Mouse (Mus musculus) midbrain, embryonic 12.5 days (tissue): ENCODE measurements around the gene 3110082I17Rik. TPM values are rescaled to one million over a fixed set of nuclear protein-coding genes. Genes with fewer than 3 reads are reported as not detected.
"Not testable (repeated sequence)": the region's sequence is repeated elsewhere in the genome, so short reads cannot be mapped to it uniquely, and the experiment has no call there.

ENCODE experiments used
- ATAC-seq: fragments of 200-750 bp; cut with Nextera tagmentation; 2 replicates; pipeline ENCODE4 v1.8.0; 2017; ENCODE audit warnings: low read depth, moderate TSS enrichment, moderate library complexity; ENCODE audit not compliant: low FRiP score
- H3K27ac ChIP-seq: fragments of 300-500 bp; sonication (generic); replicated peaks from 2 replicates; pipeline ENCODE4 v1.5.1; 2016; ENCODE audit warnings: mild to moderate bottlenecking
- H3K27me3 ChIP-seq: fragments of 300-500 bp; sonication (generic); 2 replicates; pipeline ENCODE4 v1.6.1; 2016; ENCODE audit warnings: mild to moderate bottlenecking
- H3K36me3 ChIP-seq: fragments of 300-500 bp; sonication (generic); 2 replicates; pipeline ENCODE4 v1.6.1; 2016
- H3K4me1 ChIP-seq: fragments of 300-500 bp; sonication (generic); 2 replicates; pipeline ENCODE4 v1.6.1; 2016
- H3K4me2 ChIP-seq: fragments of 300-500 bp; sonication (generic); replicated peaks from 2 replicates; pipeline ENCODE4 v1.6.1; 2016; ENCODE audit warnings: mild to moderate bottlenecking, moderate library complexity
- H3K4me3 ChIP-seq: fragments of 300-500 bp; sonication (generic); 2 replicates; pipeline ENCODE4 v1.5.1; 2016; ENCODE audit warnings: mild to moderate bottlenecking
- H3K9ac ChIP-seq: fragments of 300-500 bp; sonication (generic); replicated peaks from 2 replicates; pipeline ENCODE4 v1.6.1; 2016; ENCODE audit warnings: mild to moderate bottlenecking, moderate library complexity
- H3K9me3 ChIP-seq: fragments of 300-500 bp; sonication (generic); 2 replicates; pipeline ENCODE4 v1.6.1; 2016; ENCODE audit warnings: mild to moderate bottlenecking
- WGBS: fragments of 180-500 bp; shearing (Covaris S2); methylation state at CpG from one replicate; pipeline ENCODE4 v1.1.7; 2016; 5-methylcytosine and 5-hydroxymethylcytosine counted together
- polyA plus RNA-seq: library from polyadenylated mRNA; unstranded; fragments of >200 nt; fragmentation: Nextera tagmentation; extraction: Ambion mirVana; gene quantifications from 2 replicates; pipeline ENCODE4 v1.2.1, GENCODE M21; 2016

Gene 3110082I17Rik
- polyA plus RNA-seq, 1 experiment from 2014 or later, result 29.3 TPM

DNA sequence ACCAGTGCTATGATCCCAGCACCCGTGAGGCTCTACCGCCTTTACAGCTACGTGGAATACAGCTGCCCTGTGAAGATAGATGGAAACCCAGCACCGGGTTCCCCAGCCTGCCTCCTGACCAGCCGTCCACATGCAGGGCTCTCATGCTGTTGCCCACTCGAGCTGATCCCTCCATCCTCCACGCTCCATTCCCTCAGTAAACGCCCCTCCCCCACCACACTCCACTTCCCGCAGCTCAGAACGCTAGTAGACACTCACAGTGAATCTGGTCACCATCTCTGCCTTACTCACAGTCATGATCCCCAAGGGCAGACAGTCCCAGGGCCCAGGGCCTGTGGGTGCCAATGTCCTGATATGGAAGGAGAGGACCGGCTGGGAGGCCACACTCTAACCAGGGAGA lies 121.4 kb downstream of the 3110082I17Rik start:
- peaks cover 84% of the 10 kb centered on the region for H3K36me3 ChIP-seq
- no peak for ATAC-seq
- H3K27me3 ChIP-seq, result no peaks in the 10 kb centered on the region
- no peaks in the 10 kb centered on the region for H3K9me3 ChIP-seq
- no peak overlapping the region for H3K4me3 ChIP-seq
- no peak overlapping the region for H3K27ac ChIP-seq
- peaks cover 11% of the 10 kb centered on the region for H3K4me1 ChIP-seq
- 83% methylated on average over 11 of the region's 11 CpGs for WGBS
- 0 out of 2 replicates have a peak overlapping the region, but pooled peaks have one; percentile 11 for H3K9ac ChIP-seq
- no peak overlapping the region for H3K4me2 ChIP-seq

DNA sequence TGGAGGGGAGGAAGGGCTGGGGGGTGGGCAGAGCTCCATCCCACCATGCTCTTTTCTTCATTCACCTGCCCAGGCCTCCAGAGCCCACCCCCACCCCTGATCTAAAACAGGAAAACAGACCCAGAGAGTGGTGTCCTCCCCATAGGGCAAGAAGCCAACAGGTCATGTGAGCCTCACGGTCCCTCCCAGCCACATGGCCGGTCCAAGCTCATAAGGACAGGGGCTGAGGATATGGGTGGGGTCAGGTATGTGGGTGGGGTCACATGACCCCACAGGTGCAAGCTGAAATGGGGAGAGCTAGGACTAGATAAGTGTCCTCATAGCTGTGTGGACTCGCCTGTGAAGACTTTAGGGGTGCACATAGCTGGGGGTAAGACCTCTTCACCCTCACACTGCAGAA lies 121.9 kb downstream of the 3110082I17Rik start:
- Histone ChIP-seq H3K4me2 (no peak overlapping the region), H3K4me3 (no peak overlapping the region), H3K9me3 (no peaks in the 10 kb centered on the region), H3K9ac (no peak overlapping the region), H3K27me3 (no peaks in the 10 kb centered on the region), H3K4me1 (peaks cover 6% of the 10 kb centered on the region), H3K27ac (no peak overlapping the region), H3K36me3 (peaks cover 84% of the 10 kb centered on the region)
- no peak for ATAC-seq
- WGBS, result 81% methylated on average over 3 of the region's 3 CpGs

DNA sequence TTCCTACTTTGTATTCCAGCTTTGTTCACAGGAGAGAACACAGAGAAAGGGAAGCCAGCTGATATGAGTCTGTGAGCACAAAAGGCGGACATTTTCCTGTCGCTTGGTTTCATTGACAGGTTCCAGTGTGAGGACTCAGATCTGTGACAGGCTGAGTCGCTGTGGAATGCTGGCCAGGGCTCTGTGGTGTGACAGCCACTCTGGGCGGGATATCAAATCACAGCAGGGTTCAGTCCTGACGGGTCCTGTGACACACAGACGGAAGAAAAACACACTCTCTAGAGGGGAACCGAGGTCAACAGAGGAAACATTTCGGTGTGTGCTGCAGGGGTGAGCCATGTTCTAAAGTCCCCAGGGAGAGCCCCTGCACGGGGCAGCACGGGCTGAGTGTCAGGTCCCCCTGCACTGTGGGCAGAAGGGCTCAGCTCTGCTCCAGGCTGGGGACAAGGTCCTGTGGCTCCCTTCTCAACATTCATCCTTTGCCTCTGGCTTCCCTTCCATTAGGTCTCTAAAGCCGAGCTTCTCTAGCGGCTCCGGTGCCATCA lies 122.4 kb downstream of the 3110082I17Rik start:
- no peak for ATAC-seq
- no peaks in the 10 kb centered on the region for H3K9me3 ChIP-seq
- H3K4me1 ChIP-seq, result peaks cover 4% of the 10 kb centered on the region; the same call in 1 of the 2 replicates
- no peak overlapping the region for H3K4me2 ChIP-seq
- H3K27me3 ChIP-seq, result no peaks in the 10 kb centered on the region
- H3K27ac ChIP-seq, result no peak overlapping the region
- peaks cover 83% of the 10 kb centered on the region for H3K36me3 ChIP-seq
- no peak overlapping the region for H3K9ac ChIP-seq
- WGBS, result 82% methylated on average over 13 of the region's 13 CpGs
- no peak overlapping the region for H3K4me3 ChIP-seq

DNA sequence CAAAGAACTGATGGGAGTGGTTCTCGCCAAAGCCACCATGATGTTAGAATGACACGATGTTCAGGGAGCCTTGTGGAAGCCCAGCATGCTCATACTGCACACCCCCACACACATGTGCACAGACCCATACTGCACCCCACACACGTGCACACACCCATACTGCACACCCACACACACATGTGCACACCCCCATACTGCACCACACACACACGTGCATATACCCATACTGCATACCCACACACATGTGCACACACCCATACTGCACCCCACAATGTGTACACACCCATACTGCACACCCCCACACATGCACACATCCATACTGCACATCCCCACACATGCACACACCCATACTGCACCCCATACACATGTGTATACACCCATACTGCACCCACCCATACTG lies 124.7 kb downstream of the 3110082I17Rik start:
- no peak overlapping the region for H3K9ac ChIP-seq
- H3K27me3 ChIP-seq, result no peaks in the 10 kb centered on the region
- H3K4me3 ChIP-seq, result no peak overlapping the region
- 96% methylated on average over 4 of the region's 4 CpGs for WGBS
- peaks cover 64% of the 10 kb centered on the region for H3K36me3 ChIP-seq
- no peak overlapping the region for H3K27ac ChIP-seq
- H3K9me3 ChIP-seq, result no peaks in the 10 kb centered on the region
- peaks cover 4% of the 10 kb centered on the region; the same call in 1 of the 2 replicates for H3K4me1 ChIP-seq
- H3K4me2 ChIP-seq, result no peak overlapping the region
- ATAC-seq, result no peak

DNA sequence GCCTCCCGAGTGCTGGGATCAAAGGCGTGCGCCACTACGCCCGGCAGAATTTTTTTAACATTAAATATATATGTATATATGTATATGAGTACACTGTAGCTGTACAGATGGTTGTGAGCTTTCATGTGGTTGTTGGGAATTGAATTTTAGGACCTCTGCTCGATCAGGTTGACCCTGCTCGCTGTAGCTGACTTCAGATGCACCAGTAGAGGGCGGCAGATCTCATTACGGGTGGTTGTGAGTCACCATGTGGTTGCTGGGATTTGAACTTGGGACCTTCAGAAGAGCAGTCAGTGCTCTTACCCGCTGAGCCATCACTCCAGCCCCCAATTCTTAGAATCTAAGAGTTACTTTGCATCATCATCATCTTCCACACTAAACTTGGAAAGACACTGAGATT lies 125.9 kb downstream of the 3110082I17Rik start:
- not testable (repeated sequence) for H3K4me1 ChIP-seq, ATAC-seq
- 83% methylated on average over 10 of the region's 10 CpGs for WGBS

DNA sequence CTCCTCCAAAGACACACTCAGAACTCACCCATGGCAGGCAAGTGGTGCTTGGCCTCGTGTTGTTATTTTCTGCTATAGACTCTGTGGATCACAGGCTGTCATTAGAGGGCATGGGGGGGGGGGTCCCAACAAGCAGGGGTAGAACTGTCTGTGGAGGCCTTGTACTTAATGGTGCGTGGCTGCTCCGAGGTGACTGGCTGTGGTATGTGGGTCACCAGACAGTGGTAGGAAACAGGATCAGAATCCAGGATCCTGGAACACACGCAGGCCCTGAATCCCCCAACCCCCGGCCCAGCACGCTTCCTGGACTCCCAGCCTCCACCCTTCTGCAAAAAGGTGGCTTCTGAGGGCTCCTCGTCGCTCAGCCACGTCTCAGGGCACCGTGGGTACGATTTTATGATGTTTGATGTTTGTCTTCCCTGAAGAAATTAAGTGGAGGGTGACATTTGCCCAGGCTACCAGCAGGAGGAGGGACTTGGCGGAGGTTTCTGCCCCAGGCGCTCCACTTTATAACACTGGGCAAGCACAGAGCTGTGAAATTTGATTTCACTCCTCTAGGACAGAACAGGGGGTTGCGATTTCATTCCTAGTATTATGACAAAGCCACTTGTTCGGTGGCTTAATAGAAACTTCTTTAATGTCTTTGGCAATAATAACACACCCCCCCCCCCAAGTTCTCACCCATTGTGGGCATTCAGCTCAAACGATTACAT lies 126.9 kb downstream of the 3110082I17Rik start:
- Histone ChIP-seq H3K27ac (no peak overlapping the region), H3K4me1 (no peaks in the 10 kb centered on the region), H3K4me2 (no peak overlapping the region), H3K27me3 (no peaks in the 10 kb centered on the region), H3K4me3 (no peak overlapping the region), H3K36me3 (peaks cover 43% of the 10 kb centered on the region), H3K9ac (no peak overlapping the region), H3K9me3 (no peaks in the 10 kb centered on the region)
- WGBS, result 85% methylated on average over 16 of the region's 16 CpGs
- ATAC-seq, result no peak

More for the DNA sequence above, 125.9 kb downstream of the 3110082I17Rik start:
- not testable (repeated sequence) for H3K4me3 ChIP-seq, H3K9ac ChIP-seq, H3K27me3 ChIP-seq, H3K9me3 ChIP-seq, H3K4me2 ChIP-seq, H3K27ac ChIP-seq
- H3K36me3 ChIP-seq, result peaks cover 52% of the 10 kb centered on the region

DNA sequence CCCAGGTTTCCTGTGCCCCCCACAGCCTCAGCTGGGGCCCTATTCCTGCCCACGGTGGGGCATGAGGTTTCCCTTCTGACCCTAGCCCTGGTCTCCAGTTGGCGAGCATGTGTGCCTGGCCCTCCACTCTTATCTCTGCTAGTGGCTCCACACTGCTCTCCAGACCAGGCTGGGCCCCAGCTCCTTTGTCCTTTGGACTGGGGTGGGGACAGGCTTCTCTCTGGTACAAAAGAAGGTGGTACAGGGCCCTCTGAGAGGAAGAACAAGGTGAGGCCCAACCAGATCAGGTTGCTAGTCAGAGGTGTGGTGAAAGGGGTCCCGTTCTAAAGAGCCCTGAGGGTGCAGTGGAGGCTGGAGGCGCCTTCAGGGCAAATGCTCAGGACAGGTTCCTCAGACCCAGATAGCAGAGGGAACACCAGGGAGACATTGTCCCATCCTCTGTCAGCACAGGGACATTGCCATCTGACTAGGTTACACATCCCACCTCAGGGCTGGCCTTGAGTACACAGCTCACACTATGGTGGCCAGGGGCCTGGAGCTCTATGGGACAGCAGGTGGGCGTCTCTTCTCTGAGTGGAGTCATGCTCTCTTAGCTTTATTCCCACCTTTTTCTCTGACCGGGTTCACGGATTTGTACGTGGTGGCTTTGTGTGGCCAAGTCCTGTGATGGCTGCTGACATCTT lies 127.6 kb downstream of the 3110082I17Rik start:
- H3K36me3 ChIP-seq, result peaks cover 35% of the 10 kb centered on the region
- no peaks in the 10 kb centered on the region for H3K9me3 ChIP-seq
- peaks cover under 1% of the 10 kb centered on the region; the same call in 1 of the 2 replicates for H3K27me3 ChIP-seq
- no peak overlapping the region for H3K4me2 ChIP-seq
- no peak overlapping the region for H3K4me3 ChIP-seq
- no peak for ATAC-seq
- no peak overlapping the region for H3K9ac ChIP-seq
- 85% methylated on average over 8 of the region's 8 CpGs for WGBS
- H3K4me1 ChIP-seq, result no peaks in the 10 kb centered on the region
- H3K27ac ChIP-seq, result no peak overlapping the region

DNA sequence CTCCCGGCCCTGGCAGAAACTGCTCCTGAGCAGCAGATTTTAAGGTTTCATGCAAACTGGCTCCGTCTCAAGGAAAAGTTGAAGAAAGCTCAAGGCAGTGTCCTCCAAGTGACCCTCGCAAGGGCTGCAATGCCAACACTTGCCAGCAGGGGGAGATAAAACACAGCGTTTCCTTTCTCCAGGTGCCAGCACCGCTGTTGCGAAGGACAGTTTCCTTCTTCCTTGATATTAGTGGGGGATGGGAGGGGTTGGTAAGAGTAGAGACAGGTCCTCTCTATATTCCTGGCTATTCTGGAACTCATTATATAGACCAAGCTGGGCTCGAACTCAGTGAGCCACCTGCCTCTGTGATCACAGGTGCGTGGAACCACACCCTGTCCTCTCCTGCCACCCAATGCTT lies 128.6 kb downstream of the 3110082I17Rik start:
- Histone ChIP-seq H3K4me1 (no peaks in the 10 kb centered on the region), H3K4me3 (no peak overlapping the region), H3K27me3 (peaks cover 10% of the 10 kb centered on the region), H3K27ac (no peak overlapping the region), H3K9ac (no peak overlapping the region), H3K9me3 (no peaks in the 10 kb centered on the region), H3K4me2 (no peak overlapping the region), H3K36me3 (peaks cover 25% of the 10 kb centered on the region)
- ATAC-seq, result no peak
- WGBS, result 19% methylated on average over 8 of the region's 8 CpGs

DNA sequence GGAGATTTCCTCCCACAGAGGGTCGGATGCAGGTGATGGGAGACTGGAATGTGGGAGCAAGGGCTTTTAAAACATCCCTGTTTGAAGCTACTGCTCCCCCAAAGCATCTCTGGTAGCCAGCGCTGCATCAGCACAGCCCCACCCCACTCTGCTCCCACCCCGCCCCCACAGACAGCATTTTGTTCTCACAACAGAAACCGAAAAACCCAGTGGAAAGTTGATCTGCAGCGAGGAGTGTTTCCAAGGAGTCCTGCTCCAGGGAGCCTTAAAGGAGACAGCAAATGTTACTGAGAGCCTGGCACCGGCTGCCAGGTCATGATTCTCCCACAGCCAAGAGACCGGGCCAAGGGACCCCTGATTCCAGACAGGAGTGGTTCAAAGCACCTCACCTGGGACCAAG lies 129.6 kb downstream of the 3110082I17Rik start:
- Histone ChIP-seq H3K27me3 (peaks cover 20% of the 10 kb centered on the region), H3K9ac (no peak overlapping the region), H3K36me3 (peaks cover 16% of the 10 kb centered on the region), H3K4me2 (no peak overlapping the region), H3K4me3 (no peak overlapping the region), H3K4me1 (no peaks in the 10 kb centered on the region), H3K9me3 (no peaks in the 10 kb centered on the region), H3K27ac (no peak overlapping the region)
- no peak for ATAC-seq
- 72% methylated on average over 7 of the region's 7 CpGs for WGBS

DNA sequence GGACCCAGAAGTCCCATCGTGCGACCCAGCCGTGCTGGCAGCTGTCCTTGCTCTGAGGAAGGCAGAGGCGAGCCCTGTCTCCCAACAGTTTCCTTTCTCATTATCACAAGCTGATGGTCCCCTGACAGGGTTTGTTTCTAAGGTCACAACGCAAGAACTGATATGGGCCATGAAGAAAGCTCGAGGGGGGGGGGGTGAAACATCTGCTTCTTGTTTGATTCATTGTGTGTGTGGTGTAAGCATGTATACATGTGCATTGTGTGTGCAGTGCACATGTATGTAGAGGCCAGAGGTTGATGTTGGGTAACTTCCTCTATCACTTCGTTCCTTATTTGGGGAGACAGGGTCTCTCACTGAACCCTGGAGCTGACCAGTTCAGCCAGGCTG lies 132.7 kb downstream of the 3110082I17Rik start:
- no peak for ATAC-seq
- Histone ChIP-seq H3K27me3 (peaks cover 52% of the 10 kb centered on the region), H3K4me3 (no peak overlapping the region)

DNA sequence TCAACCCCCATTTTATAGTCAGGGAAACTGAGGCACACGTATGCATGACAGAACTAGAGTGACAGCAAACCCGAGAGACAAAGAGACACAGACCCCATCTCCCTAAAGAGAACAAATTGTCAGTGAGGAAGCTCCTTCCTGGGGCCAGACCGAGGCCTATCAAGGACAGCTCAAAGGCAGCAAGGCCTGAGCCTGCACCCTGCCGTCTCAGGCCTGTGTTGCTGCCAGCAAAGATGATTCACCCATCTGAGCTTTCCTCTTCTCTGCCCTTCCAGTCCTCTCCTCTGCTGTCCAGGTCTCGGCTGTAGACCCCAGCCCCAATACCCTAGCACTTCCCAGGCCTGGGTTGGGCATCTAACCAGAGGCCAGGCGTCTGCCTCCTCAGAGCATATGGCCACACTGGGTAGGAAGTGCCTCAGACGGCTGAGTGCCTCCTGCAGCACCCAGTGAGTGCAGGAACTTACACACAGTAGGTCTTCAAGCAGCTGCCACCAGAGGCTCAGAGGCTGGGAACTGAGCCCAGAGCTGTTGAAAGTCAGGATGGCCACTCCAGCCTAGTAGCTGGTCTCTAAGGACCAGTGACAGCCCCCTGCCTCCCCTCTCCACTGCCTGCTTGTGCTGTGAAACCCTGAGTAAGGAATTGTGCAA lies 133.2 kb downstream of the 3110082I17Rik start:
- no peaks in the 10 kb centered on the region for H3K36me3 ChIP-seq
- peaks cover 12% of the 10 kb centered on the region for H3K4me1 ChIP-seq
- WGBS, result 72% methylated on average over 7 of the region's 7 CpGs
- H3K4me2 ChIP-seq, result no peak overlapping the region
- ATAC-seq, result no peak
- H3K27me3 ChIP-seq, result peaks cover 54% of the 10 kb centered on the region
- H3K9ac ChIP-seq, result no peak overlapping the region
- H3K9me3 ChIP-seq, result no peaks in the 10 kb centered on the region
- H3K4me3 ChIP-seq, result no peak overlapping the region
- H3K27ac ChIP-seq, result no peak overlapping the region

More for the DNA sequence above, 132.7 kb downstream of the 3110082I17Rik start:
- 78% methylated on average over 7 of the region's 7 CpGs for WGBS
- H3K27ac ChIP-seq, result no peak overlapping the region
- H3K36me3 ChIP-seq, result no peaks in the 10 kb centered on the region
- no peak overlapping the region for H3K4me2 ChIP-seq
- no peaks in the 10 kb centered on the region for H3K9me3 ChIP-seq
- peaks cover 12% of the 10 kb centered on the region for H3K4me1 ChIP-seq
- no peak overlapping the region for H3K9ac ChIP-seq
